Mouse (Mus musculus) adrenal gland, postnatal 14 days (tissue): ENCODE data around the gene Gpr108. TPM values are rescaled to one million over a fixed set of nuclear protein-coding genes. Genes with fewer than 3 reads are reported as not detected.
"Not testable (repeated sequence)": the region's sequence is repeated elsewhere in the genome, so short reads cannot be mapped to it uniquely, and the experiment has no call there.

Source experiments
- DNase-seq: peaks from one replicate; pipeline ENCODE4 v3.0.0; 2021; ENCODE audit warnings: mixed read lengths
- long read RNA-seq, 2 experiments: library from polyadenylated mRNA; stranded (forward); transcript quantifications; one replicate each; pipeline ENCODE4 v2.0.0; 2021
- total RNA-seq: library from RNA; stranded (reverse); gene quantifications from 2 replicates; pipeline ENCODE4 v1.2.3, GENCODE M21; 2021

Gene Gpr108
- 54.2 and 56.4 TPM in 2 replicates for total RNA-seq
- long read RNA-seq, experiment 1, transcript Gpr108-201 (17 exons, 2,064 nt), result major isoform, 73 of 157 reads
- long read RNA-seq, experiment 1, transcript Gpr108-204 (17 exons, 2,405 nt), result minor isoform, 63 of 157 reads
- long read RNA-seq, experiment 1, partial matches to known transcripts, result 7 of 157 reads
- long read RNA-seq, experiment 1, other reads (novel, unspliced or antisense), result 13 of 157 reads
- long read RNA-seq, experiment 2, transcript Gpr108-204 (17 exons, 2,405 nt), result minor isoform, 33 of 84 reads
- long read RNA-seq, experiment 2, transcript Gpr108-201 (17 exons, 2,064 nt), result major isoform, 40 of 84 reads
- long read RNA-seq, experiment 2, partial matches to known transcripts, result 6 of 84 reads
- long read RNA-seq, experiment 2, other reads (novel, unspliced or antisense), result 5 of 84 reads

DNA sequence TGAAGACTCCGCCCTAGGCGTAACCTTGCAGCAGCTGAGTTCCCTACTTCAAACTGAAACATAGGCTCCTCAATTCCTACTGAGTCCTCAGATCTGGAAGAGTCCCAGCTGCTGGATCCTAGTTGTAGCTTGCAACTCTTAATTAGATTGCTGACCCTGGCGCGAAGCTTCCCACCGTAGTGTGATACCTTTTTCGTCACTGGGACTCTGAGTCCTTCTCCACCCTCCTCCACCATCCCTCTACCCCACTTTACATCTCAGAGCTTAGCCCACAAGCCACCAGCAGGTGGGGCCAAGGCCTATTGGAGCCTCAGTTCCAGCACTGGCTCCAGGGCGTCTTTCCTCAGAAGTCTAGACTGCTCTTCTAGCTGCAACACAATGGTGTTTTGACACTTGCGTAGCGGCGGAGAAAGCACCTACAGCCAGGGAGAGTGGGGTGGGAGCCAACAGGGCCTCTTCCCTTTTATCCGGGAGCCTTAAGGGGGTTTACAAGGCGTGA is at the start of gene Gpr108:
TSS of gene Gpr108 (minus strand) at position 246 of the 499 bp plus-strand sequence.
- DNase-seq, result peak; percentile 90

DNA sequence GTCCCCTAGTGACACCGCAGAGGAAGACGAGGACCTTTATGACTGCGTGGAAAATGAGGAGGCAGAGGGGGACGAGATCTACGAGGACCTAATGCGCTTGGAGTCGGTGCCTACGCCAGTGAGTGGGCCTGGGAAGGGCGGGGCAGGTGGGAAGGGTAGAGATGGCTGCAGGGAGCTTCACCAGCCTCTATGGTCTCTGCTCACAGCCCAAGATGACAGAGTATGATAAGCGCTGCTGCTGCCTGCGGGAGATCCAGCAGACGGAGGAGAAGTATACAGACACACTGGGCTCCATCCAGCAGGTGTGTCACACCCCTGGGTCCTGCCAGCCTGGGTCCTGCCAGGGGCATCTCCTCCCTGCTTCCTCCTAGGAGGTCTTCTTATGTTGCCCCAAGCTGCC is 48.8 kb upstream of the Gpr108 start:
- DNase-seq, result no peak

DNA sequence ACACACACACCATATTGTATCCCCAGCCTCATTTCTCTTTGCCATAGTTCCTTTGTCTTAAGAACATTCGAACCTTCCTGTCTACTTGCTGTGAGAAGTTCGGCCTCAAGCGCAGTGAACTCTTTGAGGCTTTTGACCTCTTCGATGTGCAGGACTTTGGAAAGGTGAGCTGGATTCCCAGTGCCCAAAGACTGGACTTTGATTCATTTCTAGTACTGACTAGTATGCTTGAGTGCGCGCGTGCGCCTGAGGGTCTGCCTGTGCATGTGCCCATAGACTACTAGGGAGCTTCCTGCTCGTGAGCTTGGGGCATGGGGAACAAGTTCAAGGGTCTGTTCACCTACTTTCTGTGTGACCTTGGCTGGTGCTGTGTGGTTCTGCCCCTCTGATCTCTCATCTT is 47.7 kb upstream of the Gpr108 start:
- no peak for DNase-seq

DNA sequence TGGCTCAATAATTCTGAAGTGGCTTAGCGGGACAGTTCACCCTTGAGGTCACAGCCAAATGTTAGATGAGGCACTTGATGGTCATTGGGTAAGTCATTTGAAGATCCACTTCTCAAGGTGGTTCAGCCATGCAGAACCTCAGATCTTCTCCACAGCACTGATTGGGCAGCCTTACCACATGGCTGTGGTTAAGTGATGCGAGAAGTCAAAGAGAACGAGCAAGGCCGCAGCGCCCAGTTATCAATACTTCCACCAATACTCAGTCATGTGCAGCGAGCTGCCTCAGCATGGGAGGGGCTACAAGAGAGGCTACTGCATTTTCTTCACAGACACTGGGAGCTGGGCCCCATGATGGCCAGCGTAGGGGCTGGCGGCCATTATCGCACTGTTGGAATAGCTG is 44.7 kb upstream of the Gpr108 start:
- no peak for DNase-seq

DNA sequence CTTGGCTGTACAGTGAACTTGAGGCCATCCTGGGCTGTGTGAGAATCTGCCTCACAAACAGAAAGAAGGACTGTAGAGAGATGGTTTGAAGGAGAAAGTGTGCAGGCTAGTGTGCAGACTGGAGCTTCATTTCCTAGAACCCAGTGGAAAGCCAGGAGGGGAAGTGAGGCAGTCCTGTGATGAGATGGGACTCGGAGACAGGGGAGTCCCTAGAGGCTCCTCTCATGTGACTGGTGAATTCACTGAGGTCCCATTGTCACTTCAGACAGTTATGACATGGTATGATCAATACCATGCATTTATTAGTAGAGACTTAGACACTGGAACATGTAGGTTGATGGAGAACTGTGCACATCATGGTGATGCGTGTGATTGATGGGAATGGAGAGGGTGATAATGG is 44.1 kb upstream of the Gpr108 start:
- DNase-seq, result no peak

DNA sequence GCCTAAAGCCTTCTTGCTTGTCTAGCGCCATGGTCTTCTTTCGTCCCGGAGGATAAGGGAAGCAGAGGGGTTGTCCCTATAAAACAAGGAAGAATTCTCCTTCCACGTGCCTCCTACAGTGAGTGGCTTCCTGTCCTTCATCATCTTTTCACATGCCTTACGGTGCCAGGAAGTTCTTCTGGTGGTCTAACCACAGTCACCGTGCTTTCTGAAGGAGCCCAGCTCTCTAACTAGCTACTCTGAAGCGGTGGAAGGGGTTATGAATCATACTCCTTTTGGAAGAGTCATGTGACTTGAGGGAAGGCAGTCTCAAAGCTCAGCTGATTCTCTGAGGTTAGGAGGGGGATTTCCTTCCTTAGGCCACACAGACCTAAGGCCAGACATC is 42.4 kb upstream of the Gpr108 start:
- DNase-seq, result no peak

DNA sequence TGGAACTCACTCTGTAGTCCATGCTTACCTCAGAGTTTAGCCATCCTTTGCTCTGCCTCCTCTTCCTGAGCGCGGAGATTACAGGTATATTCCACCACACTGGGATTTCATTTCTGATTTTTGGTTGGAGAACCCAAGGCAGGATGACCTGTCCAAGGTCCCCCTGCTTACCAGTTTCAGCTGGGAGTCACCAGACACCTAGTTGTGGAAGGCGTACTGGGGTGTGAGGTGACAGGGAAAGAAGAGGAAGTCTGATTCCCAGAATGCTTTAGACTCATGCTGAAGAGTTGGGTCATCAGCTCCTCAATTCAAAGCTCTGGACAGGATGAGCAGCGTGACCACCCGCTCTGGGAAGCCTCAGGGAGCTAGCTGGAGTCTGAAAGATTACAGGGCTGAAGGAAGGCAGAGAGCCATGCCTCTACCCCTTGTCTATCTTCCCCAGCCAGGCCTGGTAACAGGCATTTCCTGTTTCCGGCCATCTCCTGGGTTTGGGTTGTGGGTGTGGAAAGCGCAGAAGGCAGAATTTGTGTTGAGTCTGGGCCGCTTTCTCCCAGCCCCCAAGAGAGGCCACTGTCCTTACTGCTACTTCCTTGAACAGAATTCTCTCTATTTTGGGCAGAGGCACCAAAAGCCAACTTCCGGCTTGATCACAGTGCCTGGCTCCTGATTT is 41.9 kb upstream of the Gpr108 start:
- DNase-seq, result no peak

DNA sequence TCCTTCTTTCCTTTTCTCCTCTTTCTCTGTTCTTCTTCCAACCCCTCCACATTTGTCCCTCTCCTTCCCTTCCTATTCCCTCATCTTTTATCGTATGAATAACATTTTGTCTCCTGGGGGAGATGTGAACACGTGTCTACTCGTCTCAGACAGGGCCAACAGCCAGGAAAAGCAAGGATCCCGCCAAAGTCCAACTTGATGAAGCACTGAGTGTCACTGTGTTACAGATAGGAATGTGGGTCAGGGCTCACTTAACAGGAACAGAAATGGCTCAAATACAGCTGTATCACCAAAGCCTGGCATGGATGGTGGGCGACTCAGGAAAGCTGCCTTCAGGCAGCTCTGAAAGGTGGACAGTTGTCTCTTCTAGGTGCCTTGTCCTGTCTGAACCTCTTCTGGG is 41.0 kb upstream of the Gpr108 start:
- no peak for DNase-seq

DNA sequence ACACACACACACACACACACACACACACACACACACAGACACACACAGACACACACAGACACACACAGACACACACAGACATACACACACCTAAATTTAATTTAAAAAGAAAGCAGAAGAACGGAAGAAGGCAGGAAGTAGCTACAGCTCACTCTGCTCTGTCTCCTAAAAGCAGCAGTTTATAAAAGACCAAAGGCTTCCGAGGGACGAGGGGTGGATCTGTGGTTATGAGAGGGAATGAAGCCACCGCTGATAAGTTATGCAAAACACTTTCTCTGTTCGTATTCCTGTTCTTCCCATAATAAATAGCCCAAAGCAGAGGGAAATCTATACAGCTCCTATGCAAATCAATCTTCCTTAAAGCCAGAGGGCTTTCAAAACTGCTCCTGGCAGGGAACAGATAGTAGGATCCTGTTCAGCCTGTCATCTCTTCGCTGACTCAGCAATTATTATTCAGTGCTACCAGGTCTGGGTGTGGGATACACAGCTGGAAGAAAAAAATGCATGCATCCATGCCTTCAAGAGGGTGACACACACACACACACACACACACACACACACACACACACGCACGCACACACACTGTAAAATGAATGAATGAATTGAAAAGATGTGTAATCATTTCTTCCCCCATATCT is 38.6 kb upstream of the Gpr108 start:
- DNase-seq, result no peak

DNA sequence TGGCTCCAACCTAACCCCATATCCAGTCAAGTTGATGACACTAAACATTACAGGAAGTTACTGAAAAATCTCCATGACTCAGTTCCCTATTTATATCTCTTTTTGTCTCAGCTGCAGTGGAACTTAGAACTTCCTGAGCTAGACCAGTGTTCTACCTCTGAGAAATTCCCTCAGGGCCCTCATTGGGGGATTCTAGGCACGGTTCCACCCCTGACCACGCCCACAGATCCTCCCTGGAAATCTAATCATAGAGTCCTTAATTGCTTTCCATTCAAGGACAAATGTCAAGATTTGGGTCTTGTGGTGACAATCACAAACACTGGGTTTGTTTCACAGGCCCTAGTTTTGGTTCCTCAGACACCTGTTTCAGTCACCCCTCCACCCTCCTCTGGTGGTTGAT is 36.8 kb upstream of the Gpr108 start:
- no peak for DNase-seq

DNA sequence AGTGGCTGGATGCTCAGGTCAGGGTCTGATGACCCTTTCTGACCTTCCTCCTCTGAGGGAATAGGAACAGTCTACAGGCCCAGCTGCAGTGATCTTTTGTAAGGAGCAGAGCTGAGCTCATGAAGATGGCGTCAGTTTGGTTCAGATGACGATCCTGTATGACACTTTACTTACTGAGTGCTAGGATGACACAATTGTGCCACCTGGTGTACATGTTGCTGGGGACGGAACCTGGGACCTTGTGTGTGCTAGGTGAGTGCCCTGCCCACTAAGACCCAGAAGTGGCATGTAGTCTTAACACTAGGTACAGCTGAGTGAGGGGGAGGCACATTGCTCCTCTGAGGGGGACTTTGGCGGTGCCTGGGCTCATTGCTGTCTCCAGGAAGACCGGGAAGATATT is 35.7 kb upstream of the Gpr108 start:
- no peak for DNase-seq

DNA sequence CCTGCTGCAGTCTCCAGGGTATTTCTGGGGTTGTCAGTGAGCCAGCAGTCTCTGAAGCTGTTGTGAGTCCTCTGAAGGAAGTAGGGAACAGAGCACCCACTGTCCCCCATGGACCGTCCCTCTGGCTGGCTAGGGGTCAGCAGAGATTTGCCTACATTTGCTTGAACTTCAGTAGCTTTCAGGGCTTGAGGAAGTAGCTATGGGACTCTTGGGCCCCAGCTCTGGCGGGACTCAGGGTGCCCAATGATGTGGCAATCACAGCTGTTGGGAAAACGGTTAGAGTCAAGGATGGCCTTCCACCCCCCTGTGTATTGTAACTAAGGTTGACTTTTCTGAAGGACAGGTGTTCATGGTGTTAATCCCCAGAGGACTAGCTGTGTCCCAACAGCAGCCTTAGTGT is 32.2 kb upstream of the Gpr108 start:
- peak; percentile 57 for DNase-seq

DNA sequence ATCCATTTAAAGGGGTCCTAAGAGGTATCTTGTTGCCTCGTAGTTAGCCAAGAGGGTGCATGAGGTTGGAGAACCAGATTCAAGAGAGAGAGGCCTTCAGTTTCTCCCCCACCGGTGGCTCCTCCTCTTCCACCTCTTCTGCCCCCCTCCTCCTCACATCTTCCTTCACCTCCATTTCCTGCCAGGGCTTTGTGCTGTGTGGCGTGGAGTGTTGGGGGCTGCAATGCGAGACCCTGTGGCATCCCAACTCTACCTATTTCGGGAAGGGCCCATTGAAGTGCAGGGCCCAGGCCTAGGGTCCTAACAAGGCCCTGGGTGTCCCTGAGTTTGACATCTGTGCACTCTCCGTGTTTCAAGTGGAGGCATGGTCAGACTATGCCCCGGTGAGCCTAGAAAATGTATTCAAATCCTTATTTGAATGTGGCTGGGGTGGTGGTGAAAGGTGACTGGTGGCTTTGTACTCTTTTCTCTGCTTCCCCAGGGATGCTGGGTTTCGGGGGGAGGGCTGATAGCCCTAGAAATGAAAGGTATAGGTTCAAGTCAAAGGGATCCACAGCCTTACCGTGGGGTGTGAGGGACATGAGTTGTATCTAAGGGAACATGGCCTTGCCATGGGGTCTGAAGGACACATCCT is 31.5 kb upstream of the Gpr108 start:
- DNase-seq, result no peak

DNA sequence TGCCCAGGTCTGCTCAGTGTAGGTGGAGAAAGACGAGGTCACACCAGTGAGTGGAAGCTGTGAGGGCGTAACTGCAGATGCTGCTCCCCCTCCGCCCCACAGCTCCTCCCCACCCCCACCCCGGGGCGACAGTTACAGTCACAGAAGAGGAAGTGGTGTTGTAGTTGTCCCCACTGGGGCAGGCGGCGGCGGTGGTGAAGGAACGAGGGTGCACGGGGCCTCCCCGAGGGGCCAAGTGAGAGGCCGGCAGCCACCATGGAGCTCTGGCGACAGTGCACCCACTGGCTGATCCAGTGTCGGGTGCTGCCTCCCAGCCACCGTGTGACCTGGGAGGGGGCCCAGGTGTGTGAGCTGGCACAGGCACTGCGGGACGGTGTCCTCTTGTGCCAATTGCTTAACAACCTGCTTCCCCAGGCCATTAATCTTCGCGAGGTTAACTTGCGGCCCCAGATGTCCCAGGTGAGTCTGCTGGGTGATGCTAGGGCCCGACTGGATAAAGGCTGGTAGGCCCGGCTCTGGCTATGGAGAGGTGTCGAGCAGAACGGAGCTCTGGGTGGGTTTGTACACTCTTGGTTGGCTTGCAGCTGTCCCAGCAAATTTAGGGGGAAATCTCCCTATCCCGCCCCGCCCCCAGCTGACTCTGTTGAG is 30.8 kb upstream of the Gpr108 start, which contains the start of gene Vav1:
TSS of gene Vav1 (plus strand) at position 158 of the 648 bp plus-strand sequence.
- peak; percentile 55 for DNase-seq

DNA sequence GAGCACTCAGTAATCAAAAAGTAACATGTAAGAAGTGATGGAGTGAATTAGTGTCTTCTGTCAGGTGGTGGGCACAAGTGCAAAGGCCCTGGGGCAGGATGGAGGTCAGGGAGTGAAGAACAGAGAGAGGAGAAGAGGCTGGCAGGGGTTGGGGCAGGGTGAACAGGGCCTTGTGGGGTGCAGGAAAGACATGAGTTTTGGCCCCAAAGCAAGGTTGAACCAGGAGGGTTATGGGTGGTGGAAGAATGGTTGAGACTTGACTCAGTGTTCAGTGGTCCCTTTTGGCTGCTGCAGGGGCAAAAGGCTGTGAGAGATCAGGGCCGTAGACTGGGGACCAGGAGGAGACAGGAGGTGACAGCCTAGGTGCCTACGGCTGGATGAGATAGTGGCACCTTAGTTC is 30.3 kb upstream of the Gpr108 start:
- no peak for DNase-seq

DNA sequence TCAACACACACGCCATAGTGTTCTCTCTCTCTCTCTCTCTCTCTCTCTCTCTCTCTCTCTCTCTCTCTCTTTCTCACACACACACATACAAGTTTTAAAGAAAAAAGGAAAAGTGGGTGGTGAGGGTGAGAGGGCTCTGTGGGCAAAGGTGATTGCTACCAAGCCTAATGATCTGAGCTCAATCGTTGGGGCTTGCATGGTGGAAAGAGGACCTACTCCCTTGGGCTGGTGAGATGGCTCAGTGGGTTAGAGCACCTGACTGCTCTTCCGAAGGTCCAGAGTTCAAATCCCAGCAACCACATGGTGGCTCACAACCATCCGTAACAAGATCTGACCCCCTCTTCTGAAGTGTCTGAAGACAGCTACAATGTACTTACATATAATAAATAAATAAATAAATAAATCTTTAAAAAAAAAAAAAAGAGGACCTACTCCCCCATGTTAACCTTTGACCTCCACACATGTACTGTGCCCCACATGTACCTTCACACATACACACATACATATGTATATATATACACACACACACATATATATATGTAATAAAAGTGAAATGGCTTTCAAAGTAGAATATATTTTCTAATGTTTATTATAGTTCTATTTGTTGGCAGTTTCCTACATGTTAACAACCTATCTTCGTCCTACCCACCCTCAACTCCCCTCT is 29.5 kb upstream of the Gpr108 start:
- DNase-seq, result not testable (repeated sequence)

DNA sequence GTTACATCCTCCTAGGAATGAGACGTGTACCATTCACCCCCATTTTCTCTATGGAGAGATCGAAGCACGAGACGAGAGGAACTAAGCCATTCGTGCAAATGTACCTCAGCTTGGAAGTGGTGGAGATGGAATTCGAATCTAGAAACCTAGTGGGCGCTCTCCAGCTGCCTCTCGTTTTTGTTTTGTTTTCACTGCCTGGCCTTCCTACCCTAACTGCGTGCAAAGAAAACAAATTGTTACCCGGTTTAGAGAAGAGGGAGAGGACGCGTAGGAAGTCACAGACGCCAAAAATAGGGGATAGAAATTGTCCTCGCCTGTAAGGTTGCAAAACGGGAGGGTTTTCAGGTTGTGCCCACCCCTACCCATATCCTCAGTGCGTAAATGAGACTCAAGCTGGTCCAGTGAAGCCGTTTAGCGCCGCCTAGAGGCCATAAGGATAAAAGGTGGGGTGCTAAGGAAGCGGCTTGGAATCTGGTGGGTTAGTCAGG is 28.4 kb upstream of the Gpr108 start:
- peak; percentile 84 for DNase-seq

DNA sequence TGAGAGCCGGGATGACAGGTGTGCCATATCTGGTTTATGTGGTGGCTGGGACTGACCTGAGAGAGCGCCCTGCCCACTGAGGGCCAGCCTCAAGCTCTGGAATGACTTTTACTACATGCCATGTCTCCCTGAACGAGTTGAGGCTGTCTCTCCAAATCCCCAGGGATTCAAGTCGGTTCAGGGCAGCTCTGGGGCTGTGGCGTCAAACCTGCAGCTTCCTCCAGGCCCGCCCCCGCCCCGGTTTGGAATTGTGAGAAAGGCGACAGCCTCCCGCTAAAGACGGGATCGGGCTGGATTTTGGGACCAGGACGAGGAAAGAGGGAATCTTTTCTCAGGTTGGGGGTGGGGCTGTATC is 27.7 kb upstream of the Gpr108 start:
- DNase-seq, result peak; percentile 35

DNA sequence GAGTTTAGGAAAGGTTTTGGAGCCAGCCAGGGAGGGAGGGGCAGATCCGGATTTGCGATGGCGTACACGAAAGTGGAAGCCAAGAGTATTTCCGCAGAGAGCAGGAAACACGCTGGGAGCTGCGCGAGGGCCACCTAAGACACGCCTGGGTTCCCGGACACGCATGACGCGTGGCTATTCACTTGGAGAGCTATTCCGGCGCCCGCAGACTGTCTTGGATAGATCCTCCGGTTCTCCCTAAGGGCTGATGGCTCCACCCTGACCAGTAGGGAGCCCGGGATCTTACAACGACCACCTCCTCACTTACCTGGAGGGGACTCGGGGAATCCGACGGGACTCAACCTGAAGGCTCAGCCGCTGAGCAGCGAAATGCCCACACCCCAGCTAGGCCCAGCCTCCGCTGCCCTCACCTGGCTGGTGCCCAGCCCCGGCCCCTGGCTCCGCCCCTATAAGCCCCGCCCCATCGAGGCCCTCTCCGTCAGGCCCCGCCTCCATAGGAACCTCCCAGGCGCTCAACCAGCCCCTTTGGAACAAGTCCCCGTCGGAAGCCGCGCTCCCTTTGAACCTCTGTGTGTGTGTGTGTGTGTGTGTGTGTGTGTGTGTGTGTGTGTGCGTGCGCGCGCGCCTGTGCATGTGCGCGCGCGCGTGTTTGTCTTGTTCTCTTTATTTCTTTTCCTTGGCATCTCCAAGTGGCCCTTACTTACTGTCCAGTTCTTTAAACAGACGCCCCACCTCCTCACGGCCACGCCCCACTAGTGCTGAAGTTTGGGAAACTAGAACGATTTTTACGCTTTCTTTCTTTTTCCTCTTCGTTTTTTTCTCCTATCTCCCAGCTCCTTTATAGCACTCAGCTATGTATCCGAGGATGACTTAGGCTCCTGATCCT is 27.1 kb upstream of the Gpr108 start:
- peak; percentile 95 for DNase-seq

DNA sequence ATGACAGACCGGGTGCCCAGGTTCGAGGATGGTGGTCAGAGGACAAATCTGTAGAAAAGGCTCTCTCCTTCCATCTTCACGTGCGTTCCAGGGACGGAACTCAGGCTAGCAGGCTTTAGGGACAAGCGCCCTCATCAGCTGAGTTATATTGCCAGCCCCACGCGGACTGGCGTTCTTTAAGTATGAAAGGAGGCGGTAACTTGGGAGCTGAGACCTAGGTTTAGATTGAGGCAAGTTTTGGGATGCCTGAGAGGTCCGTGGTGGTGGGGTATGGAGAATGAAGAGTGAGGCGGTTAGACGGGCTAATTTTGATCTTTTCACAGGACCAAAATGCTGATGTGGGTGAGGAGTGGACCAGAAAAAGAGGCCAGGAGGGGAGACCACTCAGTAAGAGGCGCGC is 26.4 kb upstream of the Gpr108 start:
- DNase-seq, result no peak
